Mouse (Mus musculus): ENCODE data around the gene Dnm3. TPM values are rescaled to one million over a fixed set of nuclear protein-coding genes. Genes with fewer than 3 reads are reported as not detected.
A peak's percentile ranks its signal among the peaks of the same experiment; 100 is the strongest.

Gene Dnm3
- total RNA-seq, 1 experiment: 0.49 TPM

- H3K9ac ChIP-seq (ENCODE audit: insufficient read depth, low read depth, low read length, poor library complexity, severe bottlenecking): no peak overlapping the region
- no peak overlapping the region for H3K4me3 ChIP-seq (ENCODE audit: insufficient read depth in 1 of 2, low read depth in 1 of 2, low read length in 2 of 2, poor library complexity in 1 of 2, severe bottlenecking in 1 of 2)
- no peak for TF ChIP-seq CHD2 (IDR thresholded peaks at IDR 0.05; ENCODE audit: low read depth, low read length)
- TF ChIP-seq ZC3H11A (IDR thresholded peaks at IDR 0.05; ENCODE audit: borderline replicate concordance, low read depth, low read length): no peak
- TF ChIP-seq MAFK (IDR thresholded peaks at IDR 0.05; ENCODE audit: insufficient read depth, low read depth, low read length): no peak
- no peak for TF ChIP-seq ZNF384 (IDR thresholded peaks at IDR 0.05; ENCODE audit: low read depth, low read length)
- TF ChIP-seq HCFC1 (IDR thresholded peaks at IDR 0.05; ENCODE audit: borderline replicate concordance, insufficient read depth, low read length): no peak
- no peaks in the 10 kb centered on the region for H3K4me1 ChIP-seq (ENCODE audit: control insufficient read depth in 2 of 2, insufficient read depth in 2 of 2, low read length in 2 of 2, poor library complexity in 1 of 2)
- no peaks in the 10 kb centered on the region for H3K9me3 ChIP-seq (ENCODE audit: control insufficient read depth, insufficient read depth, low read depth, low read length)
- no peak for DNase-seq (ENCODE audit: low read depth, low spot score)
- no peak overlapping the region for H3K27ac ChIP-seq (ENCODE audit: insufficient read depth, low read depth, low read length, poor library complexity, severe bottlenecking)
- in situ Hi-C loops (cut with MboI; ENCODE audit: low sequenced_read_pairs in 2 of 2, unreplicated experiment in 2 of 2): no loop called here
- H3K36me3 ChIP-seq (ENCODE audit: control insufficient read depth, insufficient read depth, low read length, poor library complexity, severe bottlenecking): no peaks in the 10 kb centered on the region
Measured at GRCm38 (mm10) chr1:162043788-162044717, 433.8 kb downstream of the Dnm3 start.

GRCm38 (mm10) chr1:162043216-162043615, 434.6 kb downstream of the Dnm3 start:
- Histone ChIP-seq H3K9ac (ENCODE audit: insufficient read depth, low read depth, low read length, poor library complexity, severe bottlenecking) (no peak overlapping the region), H3K27ac (ENCODE audit: insufficient read depth, low read depth, low read length, poor library complexity, severe bottlenecking) (no peak overlapping the region), H3K4me1 (ENCODE audit: control insufficient read depth in 2 of 2, insufficient read depth in 2 of 2, low read length in 2 of 2, poor library complexity in 1 of 2) (no peaks in the 10 kb centered on the region), H3K36me3 (ENCODE audit: control insufficient read depth, insufficient read depth, low read length, poor library complexity, severe bottlenecking) (no peaks in the 10 kb centered on the region), H3K4me3 (ENCODE audit: insufficient read depth in 1 of 2, low read depth in 1 of 2, low read length in 2 of 2, poor library complexity in 1 of 2, severe bottlenecking in 1 of 2) (no peak overlapping the region), H3K9me3 (ENCODE audit: control insufficient read depth, insufficient read depth, low read depth, low read length) (no peaks in the 10 kb centered on the region)
- in situ Hi-C loops (cut with MboI; ENCODE audit: low sequenced_read_pairs in 2 of 2, unreplicated experiment in 2 of 2): no loop called here
- no peak for TF ChIP-seq ZC3H11A (IDR thresholded peaks at IDR 0.05; ENCODE audit: borderline replicate concordance, low read depth, low read length)
- no peak for TF ChIP-seq CHD2 (IDR thresholded peaks at IDR 0.05; ENCODE audit: low read depth, low read length)
- no peak for TF ChIP-seq ZNF384 (IDR thresholded peaks at IDR 0.05; ENCODE audit: low read depth, low read length)
- no peak for TF ChIP-seq HCFC1 (IDR thresholded peaks at IDR 0.05; ENCODE audit: borderline replicate concordance, insufficient read depth, low read length)
- no peak for TF ChIP-seq MAFK (IDR thresholded peaks at IDR 0.05; ENCODE audit: insufficient read depth, low read depth, low read length)
- DNase-seq (ENCODE audit: low read depth, low spot score): no peak

- DNase-seq (ENCODE audit: low read depth, low spot score): no peak
- in situ Hi-C loops (cut with MboI; ENCODE audit: low sequenced_read_pairs in 2 of 2, unreplicated experiment in 2 of 2): no loop called here
- no peak overlapping the region for H3K4me3 ChIP-seq (ENCODE audit: insufficient read depth in 1 of 2, low read depth in 1 of 2, low read length in 2 of 2, poor library complexity in 1 of 2, severe bottlenecking in 1 of 2)
- H3K9me3 ChIP-seq (ENCODE audit: control insufficient read depth, insufficient read depth, low read depth, low read length): no peaks in the 10 kb centered on the region
- H3K9ac ChIP-seq (ENCODE audit: insufficient read depth, low read depth, low read length, poor library complexity, severe bottlenecking): no peak overlapping the region
- no peaks in the 10 kb centered on the region for H3K36me3 ChIP-seq (ENCODE audit: control insufficient read depth, insufficient read depth, low read length, poor library complexity, severe bottlenecking)
- H3K27ac ChIP-seq (ENCODE audit: insufficient read depth, low read depth, low read length, poor library complexity, severe bottlenecking): no peak overlapping the region
- no peaks in the 10 kb centered on the region for H3K4me1 ChIP-seq (ENCODE audit: control insufficient read depth in 2 of 2, insufficient read depth in 2 of 2, low read length in 2 of 2, poor library complexity in 1 of 2)
- TF ChIP-seq ZC3H11A (IDR thresholded peaks at IDR 0.05; ENCODE audit: borderline replicate concordance, low read depth, low read length) (no peak), MAFK (IDR thresholded peaks at IDR 0.05; ENCODE audit: insufficient read depth, low read depth, low read length) (peak; percentile 67), ZNF384 (IDR thresholded peaks at IDR 0.05; ENCODE audit: low read depth, low read length) (no peak), CHD2 (IDR thresholded peaks at IDR 0.05; ENCODE audit: low read depth, low read length) (no peak)
Measured at GRCm38 (mm10) chr1:162042384-162042783, 435.4 kb downstream of the Dnm3 start.

GRCm38 (mm10) chr1:162040490-162041274, 437.2 kb downstream of the Dnm3 start:
- Histone ChIP-seq H3K9ac (ENCODE audit: insufficient read depth, low read depth, low read length, poor library complexity, severe bottlenecking) (no peak overlapping the region), H3K9me3 (ENCODE audit: control insufficient read depth, insufficient read depth, low read depth, low read length) (no peaks in the 10 kb centered on the region), H3K4me1 (ENCODE audit: control insufficient read depth in 2 of 2, insufficient read depth in 2 of 2, low read length in 2 of 2, poor library complexity in 1 of 2) (no peaks in the 10 kb centered on the region), H3K36me3 (ENCODE audit: control insufficient read depth, insufficient read depth, low read length, poor library complexity, severe bottlenecking) (no peaks in the 10 kb centered on the region), H3K27ac (ENCODE audit: insufficient read depth, low read depth, low read length, poor library complexity, severe bottlenecking) (no peak overlapping the region), H3K4me3 (ENCODE audit: insufficient read depth in 1 of 2, low read depth in 1 of 2, low read length in 2 of 2, poor library complexity in 1 of 2, severe bottlenecking in 1 of 2) (no peak overlapping the region)
- no peak for TF ChIP-seq HCFC1 (IDR thresholded peaks at IDR 0.05; ENCODE audit: borderline replicate concordance, insufficient read depth, low read length)
- TF ChIP-seq ZNF384 (IDR thresholded peaks at IDR 0.05; ENCODE audit: low read depth, low read length): no peak
- no peak for TF ChIP-seq ZC3H11A (IDR thresholded peaks at IDR 0.05; ENCODE audit: borderline replicate concordance, low read depth, low read length)
- no peak for TF ChIP-seq MAFK (IDR thresholded peaks at IDR 0.05; ENCODE audit: insufficient read depth, low read depth, low read length)
- TF ChIP-seq CHD2 (IDR thresholded peaks at IDR 0.05; ENCODE audit: low read depth, low read length): no peak
- in situ Hi-C loops (cut with MboI; ENCODE audit: low sequenced_read_pairs in 2 of 2, unreplicated experiment in 2 of 2): no loop called here
- DNase-seq (ENCODE audit: low read depth, low spot score): no peak

All from ES-E14 (cell line).